Mouse (Mus musculus): ENCODE data around the gene Clpp. TPM values are rescaled to one million over a fixed set of nuclear protein-coding genes. Genes with fewer than 3 reads are reported as not detected.

Gene Clpp
- total RNA-seq (2021), result 100 to 1,000 TPM; 111 to 124 TPM
- long read RNA-seq, experiment 1, transcript Clpp-201 (6 exons, 983 nt), result major isoform, 49 of 60 reads
- long read RNA-seq, experiment 1, partial matches to known transcripts, result 4 of 60 reads
- long read RNA-seq, experiment 1, other reads (novel, unspliced or antisense), result 6 of 60 reads
- long read RNA-seq, experiment 2, transcript Clpp-201 (6 exons, 983 nt), result major isoform, 109 of 123 reads
- long read RNA-seq, experiment 2, partial matches to known transcripts, result 11 of 123 reads
- long read RNA-seq, experiment 2, other reads (novel, unspliced or antisense), result 2 of 123 reads

GRCm38 (mm10) chr17:56990115-56990746 is at the start of gene Clpp:
Gene Clpp (plus strand): TSS chr17:56990305.
- DNase-seq (ENCODE audit: low spot score in 2 of 2), result peak; percentile 84 to 85

GRCm38 (mm10) chr17:56950915-56951314 is 39.2 kb upstream of the Clpp start:
- DNase-seq (ENCODE audit: low spot score in 2 of 2), result peak; percentile 70 to 71

- no peak for DNase-seq (ENCODE audit: low spot score in 2 of 2)
Observed at GRCm38 (mm10) chr17:56952639-56953038, 37.5 kb upstream of the Clpp start.

GRCm38 (mm10) chr17:56954871-56955270 is 35.2 kb upstream of the Clpp start:
- no peak for DNase-seq (ENCODE audit: low spot score in 2 of 2)

GRCm38 (mm10) chr17:56957763-56958429 is 32.2 kb upstream of the Clpp start:
- DNase-seq (ENCODE audit: low spot score in 2 of 2), result no peak

GRCm38 (mm10) chr17:56958667-56959066 is 31.4 kb upstream of the Clpp start:
- DNase-seq (ENCODE audit: low spot score in 2 of 2), result no peak

- no peak for DNase-seq (ENCODE audit: low spot score in 2 of 2)
Observed at GRCm38 (mm10) chr17:56961880-56962279, 28.2 kb upstream of the Clpp start.

GRCm38 (mm10) chr17:56962642-56963405 is 27.3 kb upstream of the Clpp start:
- DNase-seq (ENCODE audit: low spot score in 2 of 2), result peak in 1 of 2 experiments; percentile 24

- no peak for DNase-seq (ENCODE audit: low spot score in 2 of 2)
Observed at GRCm38 (mm10) chr17:56963646-56964045, 26.5 kb upstream of the Clpp start.

- DNase-seq (ENCODE audit: low spot score in 2 of 2), result no peak
Observed at GRCm38 (mm10) chr17:56969321-56969720, 20.8 kb upstream of the Clpp start.

- no peak for DNase-seq (ENCODE audit: low spot score in 2 of 2)
Observed at GRCm38 (mm10) chr17:56970081-56970480, 20.0 kb upstream of the Clpp start.

GRCm38 (mm10) chr17:56973956-56974707 is 16.0 kb upstream of the Clpp start:
- DNase-seq (ENCODE audit: low spot score in 2 of 2), result no peak

GRCm38 (mm10) chr17:56974708-56975240 is 15.3 kb upstream of the Clpp start:
- DNase-seq (ENCODE audit: low spot score in 2 of 2), result no peak

- DNase-seq (ENCODE audit: low spot score in 2 of 2), result no peak
Observed at GRCm38 (mm10) chr17:56975391-56975790, 14.7 kb upstream of the Clpp start.

GRCm38 (mm10) chr17:56976531-56977390 is 13.3 kb upstream of the Clpp start:
- DNase-seq (ENCODE audit: low spot score in 2 of 2), result no peak

- DNase-seq (ENCODE audit: low spot score in 2 of 2), result no peak
Observed at GRCm38 (mm10) chr17:56979524-56979923, 10.6 kb upstream of the Clpp start.

GRCm38 (mm10) chr17:56981049-56981448 is 9.1 kb upstream of the Clpp start:
- peak in 1 of 2 experiments; percentile 11 for DNase-seq (ENCODE audit: low spot score in 2 of 2)

- peak in 1 of 2 experiments; percentile 11 for DNase-seq (ENCODE audit: low spot score in 2 of 2)
Observed at GRCm38 (mm10) chr17:56982013-56982412, 8.1 kb upstream of the Clpp start, which contains the start of gene Acer1. Gene Acer1 (minus strand): TSS chr17:56982126.

GRCm38 (mm10) chr17:56984886-56985285 is 5.2 kb upstream of the Clpp start:
- DNase-seq (ENCODE audit: low spot score in 2 of 2), result peak in 1 of 2 experiments; percentile 14

All from adrenal gland, adult 18-20 months (tissue).